Mouse (Mus musculus) C2C12 (cell line): ENCODE measurements around the gene 9430038I01Rik. TPM values are rescaled to one million over a fixed set of nuclear protein-coding genes. Genes with fewer than 3 reads are reported as not detected.

Source experiments
- H3K27me3 ChIP-seq: one replicate; pipeline ENCODE4 v1.6.1; 2011; ENCODE audit not compliant: control insufficient read depth, insufficient read depth, insufficient read length
- H3K36me3 ChIP-seq: one replicate; pipeline ENCODE4 v1.6.1; 2011; ENCODE audit not compliant: control insufficient read depth, insufficient read depth
- H3K4me3 ChIP-seq: one replicate; pipeline ENCODE4 v1.5.1; 2011; ENCODE audit warnings: mild to moderate bottlenecking, control low read depth; ENCODE audit not compliant: poor library complexity, insufficient read depth, severe bottlenecking
- H3K79me2 ChIP-seq: one replicate; pipeline ENCODE4 v1.6.1; 2011; ENCODE audit not compliant: control insufficient read depth, insufficient read depth
- H3K79me3 ChIP-seq: one replicate; pipeline ENCODE4 v1.6.1; 2011; ENCODE audit warnings: low read depth, control low read depth
- H3ac ChIP-seq: one replicate; pipeline ENCODE3; 2011; ENCODE audit warnings: low read depth; ENCODE audit not compliant: control insufficient read depth, insufficient read length
- CEBPB ChIP-seq: IDR thresholded peaks from one replicate; pipeline ENCODE4 v1.6.1; 2011; ENCODE audit warnings: low read depth, mild to moderate bottlenecking, control low read depth, moderate library complexity
- CTCF ChIP-seq: IDR thresholded peaks from one replicate; pipeline ENCODE4 v1.5.1; 2011; ENCODE audit not compliant: control insufficient read depth, insufficient read depth, insufficient read length
- FOSL1 ChIP-seq: IDR thresholded peaks from one replicate; pipeline ENCODE4 v1.8.0; 2011; ENCODE audit warnings: mild to moderate bottlenecking, low read length; ENCODE audit not compliant: poor library complexity, insufficient read depth, severe bottlenecking
- MAX ChIP-seq: IDR thresholded peaks from one replicate; pipeline ENCODE4 v1.6.1; 2011; ENCODE audit warnings: mild to moderate bottlenecking, control low read depth
- MYOD1 ChIP-seq: IDR thresholded peaks from one replicate; pipeline ENCODE4 v1.6.1; 2011; ENCODE audit warnings: low read depth; ENCODE audit not compliant: control insufficient read depth, insufficient read length
- MYOG ChIP-seq: IDR thresholded peaks from one replicate; pipeline ENCODE4 v1.6.1; 2011; ENCODE audit not compliant: control insufficient read depth, insufficient read length; ENCODE audit errors: extremely low read depth
- USF1 ChIP-seq: IDR thresholded peaks from one replicate; pipeline ENCODE4 v1.6.1; 2011; ENCODE audit warnings: low read depth, mild to moderate bottlenecking, control low read depth, moderate library complexity
- polyA plus RNA-seq: library from polyadenylated mRNA; unstranded; fragments of >200 nt; fragmentation: generic; extraction: Trizol; gene quantifications from one replicate; pipeline ENCODE4 v1.2.1, GENCODE M21; 2012; ENCODE audit warnings: missing spikeins

The 9430038I01Rik gene
- polyA plus RNA-seq, 1 experiment: 4.4 TPM

GRCm38 (mm10) chr7:137374996-137375395, 35.6 kb downstream of the 9430038I01Rik start:
- no peaks in the 10 kb centered on the region for H3K79me3 ChIP-seq
- H3K27me3 ChIP-seq: no peaks in the 10 kb centered on the region
- H3ac ChIP-seq: no peak overlapping the region
- no peak overlapping the region for H3K4me3 ChIP-seq
- no peak for TF ChIP-seq MYOG
- TF ChIP-seq USF1: no peak
- no peak for TF ChIP-seq MAX
- no peak for TF ChIP-seq FOSL1
- TF ChIP-seq MYOD1: no peak
- no peak for TF ChIP-seq CEBPB
- TF ChIP-seq CTCF: no peak
- H3K36me3 ChIP-seq: no peaks in the 10 kb centered on the region
- no peaks in the 10 kb centered on the region for H3K79me2 ChIP-seq

GRCm38 (mm10) chr7:137371770-137372169, 38.8 kb downstream of the 9430038I01Rik start:
- TF ChIP-seq CTCF (no peak), CEBPB (no peak), MYOD1 (no peak), MAX (no peak), MYOG (no peak), FOSL1 (no peak)
- Histone ChIP-seq H3K36me3 (no peaks in the 10 kb centered on the region), H3ac (no peak overlapping the region), H3K4me3 (no peak overlapping the region), H3K79me2 (no peaks in the 10 kb centered on the region), H3K79me3 (no peaks in the 10 kb centered on the region), H3K27me3 (no peaks in the 10 kb centered on the region)

GRCm38 (mm10) chr7:137370175-137370574, 40.4 kb downstream of the 9430038I01Rik start:
- Histone ChIP-seq H3K79me3 (no peaks in the 10 kb centered on the region), H3ac (no peak overlapping the region), H3K79me2 (no peaks in the 10 kb centered on the region), H3K27me3 (no peaks in the 10 kb centered on the region), H3K4me3 (no peak overlapping the region), H3K36me3 (no peaks in the 10 kb centered on the region)
- TF ChIP-seq CTCF (no peak), USF1 (no peak), MAX (no peak), FOSL1 (no peak), CEBPB (no peak), MYOD1 (no peak), MYOG (no peak)

DNA sequence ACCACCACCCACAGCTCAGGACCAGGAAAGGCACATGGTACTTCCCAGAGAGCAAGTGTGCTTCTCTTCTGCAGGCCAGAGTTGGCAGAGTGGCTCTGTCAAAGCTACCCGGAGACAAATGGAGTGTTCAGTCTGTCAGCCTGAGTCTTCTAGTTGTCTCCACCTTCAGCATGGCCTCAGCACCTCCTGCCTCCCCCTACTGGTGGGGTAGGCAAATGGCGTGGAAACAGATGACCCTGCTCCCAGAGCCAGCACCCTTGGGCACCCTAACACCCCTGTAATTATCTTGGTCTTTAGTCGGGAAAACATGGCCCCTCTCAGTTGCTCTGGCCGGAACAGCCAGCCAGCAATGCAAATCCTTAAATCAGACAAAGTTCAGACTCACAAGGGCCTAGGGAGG, 43.8 kb downstream of the 9430038I01Rik start:
- Histone ChIP-seq H3K36me3 (no peaks in the 10 kb centered on the region), H3K27me3 (no peaks in the 10 kb centered on the region), H3ac (no peak overlapping the region), H3K79me3 (no peaks in the 10 kb centered on the region), H3K79me2 (no peaks in the 10 kb centered on the region), H3K4me3 (no peak overlapping the region)
- TF ChIP-seq CEBPB (no peak), CTCF (no peak), MYOD1 (no peak), MAX (no peak), MYOG (no peak)

GRCm38 (mm10) chr7:137365056-137365455, 45.5 kb downstream of the 9430038I01Rik start:
- no peak for TF ChIP-seq FOSL1
- no peak for TF ChIP-seq CTCF
- no peaks in the 10 kb centered on the region for H3K36me3 ChIP-seq

GRCm38 (mm10) chr7:137364571-137364970, 46.0 kb downstream of the 9430038I01Rik start:
- Histone ChIP-seq H3K27me3 (no peaks in the 10 kb centered on the region), H3K36me3 (no peaks in the 10 kb centered on the region), H3K79me2 (no peaks in the 10 kb centered on the region), H3K4me3 (no peak overlapping the region), H3K79me3 (no peaks in the 10 kb centered on the region), H3ac (no peak overlapping the region)
- TF ChIP-seq FOSL1 (no peak), CTCF (no peak), MAX (no peak), MYOG (no peak), USF1 (no peak)

More at GRCm38 (mm10) chr7:137365056-137365455, 45.5 kb downstream of the 9430038I01Rik start:
- Histone ChIP-seq H3ac (no peak overlapping the region), H3K4me3 (no peak overlapping the region), H3K79me2 (no peaks in the 10 kb centered on the region), H3K27me3 (no peaks in the 10 kb centered on the region), H3K79me3 (no peaks in the 10 kb centered on the region)
